Mouse (Mus musculus) midbrain, embryonic 13.5 days (tissue): Measurements from ENCODE around the gene Nck2. TPM values are rescaled to one million over a fixed set of nuclear protein-coding genes. Genes with fewer than 3 reads are reported as not detected.

ENCODE experiments used
- ATAC-seq: fragments of 200-750 bp; cut with Nextera tagmentation; 2 replicates; pipeline ENCODE4 v1.8.0; 2017; ENCODE audit warnings: mild to moderate bottlenecking, moderate TSS enrichment, moderate library complexity
- H3K27ac ChIP-seq: fragments of 300-500 bp; sonication (generic); 2 replicates; pipeline ENCODE4 v1.5.1; 2015; ENCODE audit warnings: inconsistent platforms, mild to moderate bottlenecking, moderate library complexity
- H3K27me3 ChIP-seq: fragments of 300-500 bp; sonication (generic); 2 replicates; pipeline ENCODE4 v1.6.1; 2015; ENCODE audit warnings: mild to moderate bottlenecking, inconsistent platforms
- H3K36me3 ChIP-seq: fragments of 300-500 bp; sonication (generic); 2 replicates; pipeline ENCODE4 v1.6.1; 2015; ENCODE audit warnings: mild to moderate bottlenecking, inconsistent platforms
- H3K4me1 ChIP-seq: fragments of 300-500 bp; sonication (generic); replicated peaks from 2 replicates; pipeline ENCODE4 v1.6.1; 2015; ENCODE audit warnings: inconsistent platforms
- H3K4me2 ChIP-seq: fragments of 300-500 bp; sonication (generic); replicated peaks from 2 replicates; pipeline ENCODE4 v1.6.1; 2015; ENCODE audit warnings: moderate library complexity, mild to moderate bottlenecking, inconsistent platforms
- H3K4me3 ChIP-seq: fragments of 300-500 bp; sonication (generic); replicated peaks from 2 replicates; pipeline ENCODE4 v1.5.1; 2015; ENCODE audit warnings: mild to moderate bottlenecking, inconsistent platforms
- H3K9ac ChIP-seq: fragments of 300-500 bp; sonication (generic); replicated peaks from 2 replicates; pipeline ENCODE4 v1.6.1; 2015; ENCODE audit warnings: mild to moderate bottlenecking, inconsistent platforms
- H3K9me3 ChIP-seq: fragments of 300-500 bp; sonication (generic); 2 replicates; pipeline ENCODE4 v1.6.1; 2016; ENCODE audit warnings: mild to moderate bottlenecking, inconsistent platforms
- WGBS: fragments of 180-500 bp; shearing (Covaris S2); methylation state at CpG from one replicate; pipeline ENCODE4 v1.1.7; 2015; 5-methylcytosine and 5-hydroxymethylcytosine counted together
- polyA plus RNA-seq: library from polyadenylated mRNA; unstranded; fragments of >200 nt; fragmentation: Nextera tagmentation; extraction: Ambion mirVana; gene quantifications from 2 replicates; pipeline ENCODE4 v1.2.1, GENCODE M21; 2015

The Nck2 gene
- polyA plus RNA-seq, 1 experiment from 2014 or later, result 35.4 TPM

DNA sequence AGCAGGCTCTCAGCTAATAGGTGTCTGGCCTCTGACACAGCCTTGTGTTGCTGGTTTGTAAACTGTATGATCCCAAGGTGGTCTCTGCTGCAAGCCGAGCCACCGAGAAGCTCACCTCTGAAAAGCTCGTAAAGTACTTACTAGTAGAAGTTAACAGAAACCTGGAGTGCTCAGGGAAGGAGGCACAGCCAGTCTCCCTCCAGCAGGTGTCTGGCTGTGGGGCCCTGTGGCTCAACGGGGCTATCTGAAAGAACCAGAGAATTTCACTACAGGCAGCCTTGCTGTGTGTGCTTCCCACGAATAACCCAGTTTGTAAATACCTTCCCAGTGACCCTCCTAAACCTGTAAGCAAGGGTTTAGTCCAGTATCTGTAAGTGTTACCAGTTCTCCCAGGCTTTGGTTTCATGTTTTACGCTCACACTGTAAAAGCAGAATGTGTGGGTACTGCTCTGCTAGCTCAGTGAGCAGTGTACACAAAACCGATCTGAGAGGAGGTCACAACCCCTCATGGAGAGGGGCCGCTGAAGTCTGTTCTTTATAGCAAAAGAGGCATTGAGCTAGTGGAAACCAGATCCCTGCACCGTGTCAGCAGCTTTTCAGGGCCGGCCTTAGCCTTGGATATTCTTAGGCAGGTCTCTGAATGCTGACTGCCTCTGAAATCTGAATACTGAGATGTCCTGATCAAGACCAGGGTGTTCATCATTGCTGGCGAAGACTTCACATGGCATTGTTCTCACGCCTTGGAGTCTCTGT is 111.0 kb downstream of the Nck2 start:
- no peak overlapping the region for H3K9ac ChIP-seq
- H3K4me1 ChIP-seq, result peaks cover 7% of the 10 kb centered on the region; the same call in 1 of the 2 replicates
- H3K9me3 ChIP-seq, result no peaks in the 10 kb centered on the region
- WGBS, result 63% methylated on average over 12 of the region's 12 CpGs
- no peak overlapping the region for H3K4me2 ChIP-seq
- no peak overlapping the region for H3K4me3 ChIP-seq
- H3K27ac ChIP-seq, result no peak overlapping the region
- ATAC-seq, result no peak
- no peaks in the 10 kb centered on the region for H3K27me3 ChIP-seq
- peaks cover 15% of the 10 kb centered on the region for H3K36me3 ChIP-seq

GRCm38 (mm10) chr1:43558329-43558728 is 114.0 kb downstream of the Nck2 start:
- 99% methylated on average over 3 of the region's 3 CpGs for WGBS
- no peak overlapping the region for H3K4me3 ChIP-seq
- H3K4me1 ChIP-seq, result peaks cover 7% of the 10 kb centered on the region; the same call in 1 of the 2 replicates
- H3K36me3 ChIP-seq, result peaks cover 19% of the 10 kb centered on the region
- no peaks in the 10 kb centered on the region for H3K27me3 ChIP-seq
- no peak overlapping the region for H3K27ac ChIP-seq
- no peak for ATAC-seq
- H3K9ac ChIP-seq, result no peak overlapping the region
- no peak overlapping the region for H3K4me2 ChIP-seq
- no peaks in the 10 kb centered on the region for H3K9me3 ChIP-seq

- ATAC-seq, result no peak
- H3K9ac ChIP-seq, result no peak overlapping the region
- no peak overlapping the region for H3K4me2 ChIP-seq
- H3K4me1 ChIP-seq, result peaks cover 7% of the 10 kb centered on the region; the same call in 1 of the 2 replicates
- no peaks in the 10 kb centered on the region for H3K9me3 ChIP-seq
- H3K27ac ChIP-seq, result no peak overlapping the region
- H3K4me3 ChIP-seq, result no peak overlapping the region
- 97% methylated on average over 5 of the region's 5 CpGs for WGBS
- peaks cover 13% of the 10 kb centered on the region for H3K36me3 ChIP-seq
- H3K27me3 ChIP-seq, result no peaks in the 10 kb centered on the region
Measured at GRCm38 (mm10) chr1:43559043-43559692, 114.8 kb downstream of the Nck2 start.

DNA sequence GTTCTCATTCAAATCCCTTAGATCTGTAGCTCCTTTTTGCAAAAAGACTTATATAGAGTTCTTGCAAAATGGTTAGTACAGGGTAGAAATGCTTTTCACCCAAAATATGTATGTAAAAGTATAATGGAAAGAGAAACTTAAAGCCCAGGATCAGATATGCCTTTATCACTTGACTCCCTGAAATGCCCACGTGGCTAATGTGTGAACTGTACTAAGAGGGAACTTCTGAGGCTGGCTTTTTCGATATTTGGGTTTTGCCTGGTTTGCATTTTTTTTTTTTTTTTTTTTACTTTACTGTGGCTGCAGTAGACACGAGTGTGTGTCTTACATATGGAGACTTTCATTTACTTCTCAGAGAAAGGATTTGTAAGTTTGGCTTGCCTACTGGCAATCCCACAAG is 116.7 kb downstream of the Nck2 start:
- Histone ChIP-seq H3K9me3 (no peaks in the 10 kb centered on the region), H3K27me3 (no peaks in the 10 kb centered on the region), H3K4me1 (no peaks in the 10 kb centered on the region), H3K4me2 (no peak overlapping the region), H3K9ac (no peak overlapping the region), H3K27ac (no peak overlapping the region), H3K4me3 (no peak overlapping the region), H3K36me3 (peaks cover 9% of the 10 kb centered on the region; the same call in 1 of the 2 replicates)
- WGBS, result 96% methylated on average over 3 of the region's 3 CpGs
- ATAC-seq, result no peak

DNA sequence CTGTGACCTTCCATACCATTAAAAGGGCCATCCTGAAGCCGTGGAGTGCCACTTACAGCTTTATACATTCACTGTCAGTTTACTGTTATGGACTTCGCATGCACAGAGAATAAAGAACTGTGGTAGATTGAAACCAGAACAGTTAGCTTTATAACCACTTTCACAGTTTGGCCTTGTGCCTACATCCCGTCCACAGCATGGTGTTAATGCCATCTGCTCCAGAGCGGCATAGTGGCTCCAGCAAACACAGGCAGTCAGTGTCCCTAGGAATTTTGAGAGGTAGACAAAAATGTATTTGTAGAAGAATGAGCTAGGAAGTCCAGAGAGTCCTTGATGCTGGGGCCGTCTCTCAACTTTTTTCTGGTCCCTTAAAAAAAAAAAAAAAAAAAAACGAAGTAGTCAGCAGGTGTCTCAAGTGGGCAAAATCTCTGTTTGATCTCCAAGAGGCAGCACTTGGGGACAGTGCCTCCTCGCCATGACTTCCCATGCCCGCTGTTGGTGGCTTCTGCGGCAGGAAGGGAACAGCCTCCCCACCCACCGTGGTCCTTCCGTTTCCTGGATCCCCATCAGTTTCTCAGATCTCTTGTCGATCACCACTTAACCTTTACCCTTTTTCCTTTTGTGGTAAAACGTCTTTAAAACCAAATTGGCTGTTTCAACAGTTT is 117.8 kb downstream of the Nck2 start:
- no peak overlapping the region for H3K4me3 ChIP-seq
- peaks cover 9% of the 10 kb centered on the region; the same call in 1 of the 2 replicates for H3K4me1 ChIP-seq
- peaks cover 9% of the 10 kb centered on the region; the same call in 1 of the 2 replicates for H3K36me3 ChIP-seq
- H3K27ac ChIP-seq, result no peak overlapping the region
- H3K9me3 ChIP-seq, result no peaks in the 10 kb centered on the region
- WGBS, result 84% methylated on average over 13 of the region's 13 CpGs
- no peak overlapping the region for H3K9ac ChIP-seq
- no peak overlapping the region for H3K4me2 ChIP-seq
- no peaks in the 10 kb centered on the region for H3K27me3 ChIP-seq
- ATAC-seq, result no peak

DNA sequence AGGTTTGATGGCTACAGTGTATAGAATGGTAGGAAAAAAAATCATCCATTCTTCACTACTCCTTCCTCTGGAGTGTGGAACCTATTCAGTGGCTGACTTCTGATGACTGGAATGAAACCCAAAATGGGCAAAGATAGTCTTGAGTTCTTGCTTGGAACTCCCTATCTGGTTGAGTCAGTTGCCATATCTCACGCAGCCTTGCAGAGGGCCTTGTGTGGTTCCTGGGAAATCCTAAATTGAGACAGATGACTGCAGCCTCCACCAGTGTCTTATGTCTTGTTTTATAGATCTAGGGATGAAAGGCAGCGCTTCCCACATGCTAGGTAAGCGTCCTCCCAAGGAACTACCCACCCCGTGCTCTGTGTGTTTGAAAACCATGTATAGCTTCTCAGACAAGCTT is 120.9 kb downstream of the Nck2 start:
- WGBS, result 91% methylated on average over 4 of the region's 4 CpGs
- ATAC-seq, result no peak
- Histone ChIP-seq H3K4me3 (no peak overlapping the region), H3K4me2 (no peak overlapping the region), H3K9ac (no peak overlapping the region), H3K9me3 (no peaks in the 10 kb centered on the region), H3K4me1 (peaks cover 18% of the 10 kb centered on the region; the same call in 1 of the 2 replicates), H3K27me3 (no peaks in the 10 kb centered on the region), H3K36me3 (peaks cover 17% of the 10 kb centered on the region), H3K27ac (no peak overlapping the region)

- peaks cover 18% of the 10 kb centered on the region; the same call in 1 of the 2 replicates for H3K4me1 ChIP-seq
- H3K4me2 ChIP-seq, result no peak overlapping the region
- H3K27ac ChIP-seq, result 0 out of 2 replicates have a peak overlapping the region, but pooled peaks have one; percentile 30
- no peaks in the 10 kb centered on the region for H3K9me3 ChIP-seq
- H3K36me3 ChIP-seq, result peaks cover 19% of the 10 kb centered on the region
- H3K9ac ChIP-seq, result no peak overlapping the region
- ATAC-seq, result peak; percentile 10; the same call in 1 of the 2 replicates
- WGBS, result 76% methylated on average over 8 of the region's 8 CpGs
- H3K4me3 ChIP-seq, result no peak overlapping the region
- no peaks in the 10 kb centered on the region for H3K27me3 ChIP-seq
Measured at GRCm38 (mm10) chr1:43566677-43567377, 122.4 kb downstream of the Nck2 start.

- Histone ChIP-seq H3K4me1 (peaks cover 18% of the 10 kb centered on the region; the same call in 1 of the 2 replicates), H3K9ac (no peak overlapping the region), H3K27ac (peak overlapping the region; percentile 55), H3K9me3 (no peaks in the 10 kb centered on the region), H3K36me3 (peaks cover 22% of the 10 kb centered on the region), H3K4me3 (no peak overlapping the region), H3K4me2 (no peak overlapping the region), H3K27me3 (no peaks in the 10 kb centered on the region)
- WGBS, result 66% methylated on average over 10 of the region's 10 CpGs
- peak; percentile 53; the same call in 1 of the 2 replicates for ATAC-seq
Measured at GRCm38 (mm10) chr1:43568824-43569223, 124.4 kb downstream of the Nck2 start.

DNA sequence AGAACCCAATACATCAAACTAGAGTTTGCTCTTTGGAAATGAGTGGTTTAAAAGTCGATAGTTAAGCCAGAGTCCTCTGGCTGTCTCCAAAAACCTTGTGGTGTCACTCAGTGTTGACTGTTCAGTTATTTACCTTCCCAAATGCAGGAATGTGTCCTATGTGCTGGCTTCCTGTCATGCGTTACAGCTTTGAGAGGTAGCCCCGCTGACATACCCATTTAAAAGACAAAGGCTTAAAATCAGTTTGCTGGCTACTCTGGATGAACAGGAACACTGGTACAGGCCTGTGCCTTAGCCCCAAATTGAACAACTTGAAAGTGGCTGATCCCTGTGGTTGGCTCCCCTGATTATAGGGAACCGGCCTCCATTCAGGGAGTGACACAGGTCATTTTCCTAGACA is 126.7 kb downstream of the Nck2 start:
- no peaks in the 10 kb centered on the region for H3K27me3 ChIP-seq
- H3K36me3 ChIP-seq, result peaks cover 19% of the 10 kb centered on the region
- H3K4me3 ChIP-seq, result no peak overlapping the region
- H3K9ac ChIP-seq, result no peak overlapping the region
- no peak for ATAC-seq
- peaks cover 18% of the 10 kb centered on the region; the same call in 1 of the 2 replicates for H3K4me1 ChIP-seq
- H3K4me2 ChIP-seq, result no peak overlapping the region
- H3K27ac ChIP-seq, result no peak overlapping the region
- no peaks in the 10 kb centered on the region for H3K9me3 ChIP-seq
- 95% methylated on average over 4 of the region's 4 CpGs for WGBS

GRCm38 (mm10) chr1:43574793-43575304 is 130.5 kb downstream of the Nck2 start:
- no peak for ATAC-seq
- Histone ChIP-seq H3K27ac (no peak overlapping the region), H3K4me1 (no peaks in the 10 kb centered on the region), H3K36me3 (peaks cover 10% of the 10 kb centered on the region), H3K4me3 (no peak overlapping the region), H3K9me3 (no peaks in the 10 kb centered on the region), H3K27me3 (no peaks in the 10 kb centered on the region), H3K9ac (no peak overlapping the region), H3K4me2 (no peak overlapping the region)
- WGBS, result 88% methylated on average over 3 of the region's 3 CpGs

DNA sequence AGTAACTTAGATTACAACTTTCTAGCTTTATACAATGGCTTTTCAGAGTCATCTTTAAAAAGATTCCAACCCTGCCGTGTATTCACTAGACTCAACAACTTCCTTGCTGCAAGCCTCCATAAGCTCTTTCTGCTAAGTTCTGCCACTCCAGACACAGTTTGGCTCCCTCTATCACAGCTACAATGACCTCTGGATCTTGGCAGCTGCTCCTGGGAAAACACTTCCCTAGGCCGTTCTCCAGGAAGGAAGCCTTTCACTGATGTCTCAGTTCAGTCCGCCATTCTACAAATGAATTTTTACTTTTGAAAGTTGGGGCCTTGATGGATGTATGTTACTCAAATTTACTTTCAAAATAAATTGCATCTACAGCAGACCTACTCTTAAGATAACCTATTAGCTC is 133.0 kb downstream of the Nck2 start:
- 97% methylated on average over 3 of the region's 3 CpGs for WGBS
- no peaks in the 10 kb centered on the region for H3K9me3 ChIP-seq
- no peak for ATAC-seq
- H3K9ac ChIP-seq, result no peak overlapping the region
- H3K4me1 ChIP-seq, result no peaks in the 10 kb centered on the region
- no peak overlapping the region for H3K27ac ChIP-seq
- no peaks in the 10 kb centered on the region for H3K27me3 ChIP-seq
- no peak overlapping the region for H3K4me2 ChIP-seq
- H3K36me3 ChIP-seq, result peaks cover under 1% of the 10 kb centered on the region; the same call in 1 of the 2 replicates
- no peak overlapping the region for H3K4me3 ChIP-seq
